Mouse (Mus musculus): ENCODE results near the gene Tmem185b. TPM values are rescaled to one million over a fixed set of nuclear protein-coding genes. Genes with fewer than 3 reads are reported as not detected.

Tmem185b gene
- polyA plus RNA-seq, 1 experiment from 2014 or later: 30.6 TPM

DNA sequence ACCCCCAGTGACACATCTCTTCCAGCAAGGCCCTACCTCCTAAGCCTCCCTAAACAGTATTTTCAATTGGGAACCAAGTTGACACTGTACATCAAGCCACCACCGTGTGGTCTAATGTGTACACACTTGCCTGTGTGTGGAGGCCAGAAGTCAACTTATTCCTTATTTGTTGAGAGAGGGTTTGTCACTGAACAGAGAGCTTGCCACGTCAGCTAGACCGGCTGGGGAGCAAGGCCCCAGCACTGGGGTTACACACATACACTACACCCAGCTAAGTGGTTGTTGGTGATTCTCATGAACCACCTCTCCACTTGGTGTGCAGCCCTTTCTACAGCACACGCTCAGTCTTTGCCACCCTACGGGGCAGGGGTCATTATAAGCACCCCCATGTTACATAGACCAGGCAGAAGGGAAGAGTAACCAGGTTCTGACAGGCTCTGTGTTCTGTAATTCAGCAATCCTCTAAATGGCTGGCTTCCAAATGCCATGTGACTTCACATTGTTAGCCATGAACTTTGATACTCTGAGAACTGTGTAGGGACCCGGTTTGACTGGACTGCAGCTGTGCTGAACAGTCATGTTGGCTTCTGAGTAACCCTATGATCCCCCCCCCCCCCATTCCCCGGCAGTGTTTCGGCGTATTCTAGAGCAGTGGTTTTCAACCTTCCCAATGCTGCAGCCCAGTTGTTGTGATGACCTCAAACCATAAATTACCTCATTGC is 15.0 kb downstream of the Tmem185b start:
- Histone ChIP-seq H3K36me3 (ENCODE audit: control insufficient read depth, insufficient read depth, low read length) (no peaks in the 10 kb centered on the region), H3K9me3 (ENCODE audit: control insufficient read depth, low read length) (no peaks in the 10 kb centered on the region), H3K4me1 (replicated peaks; ENCODE audit: control insufficient read depth, insufficient read depth, low read length) (peaks cover 19% of the 10 kb centered on the region), H3K27ac (ENCODE audit: low read length) (peak overlapping the region; percentile 40), H3K27me3 (ENCODE audit: control insufficient read depth, insufficient read depth, low read depth, low read length) (no peaks in the 10 kb centered on the region), H3K4me3 (ENCODE audit: low read length) (no peak overlapping the region), H3K9ac (ENCODE audit: low read length) (no peak overlapping the region), H3K4me2 (ENCODE audit: low read depth, low read length) (no peak overlapping the region)
- peak; percentile 55 for ATAC-seq (ENCODE audit: low read depth)
- 42% methylated on average over 9 of the region's 9 CpGs for WGBS

- Histone ChIP-seq H3K36me3 (ENCODE audit: control insufficient read depth, insufficient read depth, low read length) (no peaks in the 10 kb centered on the region), H3K27ac (ENCODE audit: low read length) (peak overlapping the region; percentile 51), H3K4me1 (replicated peaks; ENCODE audit: control insufficient read depth, insufficient read depth, low read length) (peaks cover 19% of the 10 kb centered on the region), H3K4me2 (ENCODE audit: low read depth, low read length) (no peak overlapping the region), H3K9ac (ENCODE audit: low read length) (no peak overlapping the region), H3K27me3 (ENCODE audit: control insufficient read depth, insufficient read depth, low read depth, low read length) (no peaks in the 10 kb centered on the region), H3K9me3 (ENCODE audit: control insufficient read depth, low read length) (no peaks in the 10 kb centered on the region), H3K4me3 (ENCODE audit: low read length) (no peak overlapping the region)
- peak; percentile 8; the same call in 1 of the 2 replicates for ATAC-seq (ENCODE audit: low read depth)
- 34% methylated on average over 3 of the region's 3 CpGs for WGBS
Observed at GRCm38 (mm10) chr1:119541570-119541969, 15.6 kb downstream of the Tmem185b start.

DNA sequence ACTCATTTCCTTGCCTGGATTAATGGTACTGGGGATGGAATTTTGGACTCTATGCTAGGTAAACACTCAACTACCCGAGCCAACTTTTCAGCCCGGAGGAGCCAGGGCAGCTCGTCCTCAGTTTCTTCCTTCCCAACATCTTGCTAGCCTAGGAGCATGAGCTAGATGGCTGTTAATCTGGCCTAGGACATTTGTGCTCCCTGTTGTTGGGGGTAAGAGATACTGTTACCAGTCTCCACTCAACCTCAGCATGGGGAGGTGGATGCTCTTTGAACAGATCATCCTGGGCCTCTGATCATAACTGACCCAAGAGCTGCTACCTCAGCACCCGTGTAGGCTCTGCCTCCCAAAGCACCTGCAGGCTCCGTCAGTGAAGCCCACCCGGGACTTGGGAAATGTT is 17.4 kb downstream of the Tmem185b start:
- H3K4me3 ChIP-seq (ENCODE audit: low read length): no peak overlapping the region
- 66% methylated on average over 6 of the region's 6 CpGs for WGBS
- no peaks in the 10 kb centered on the region for H3K27me3 ChIP-seq (ENCODE audit: control insufficient read depth, insufficient read depth, low read depth, low read length)
- H3K9ac ChIP-seq (ENCODE audit: low read length): no peak overlapping the region
- no peak overlapping the region for H3K4me2 ChIP-seq (ENCODE audit: low read depth, low read length)
- ATAC-seq (ENCODE audit: low read depth): no peak
- H3K36me3 ChIP-seq (ENCODE audit: control insufficient read depth, insufficient read depth, low read length): no peaks in the 10 kb centered on the region
- H3K4me1 ChIP-seq (replicated peaks; ENCODE audit: control insufficient read depth, insufficient read depth, low read length): peaks cover 19% of the 10 kb centered on the region
- no peak overlapping the region; the same call in 1 of the 2 replicates for H3K27ac ChIP-seq (ENCODE audit: low read length)
- H3K9me3 ChIP-seq (ENCODE audit: control insufficient read depth, low read length): no peaks in the 10 kb centered on the region

- Histone ChIP-seq H3K4me3 (ENCODE audit: low read length) (no peak overlapping the region), H3K4me2 (ENCODE audit: low read depth, low read length) (no peak overlapping the region), H3K27me3 (ENCODE audit: control insufficient read depth, insufficient read depth, low read depth, low read length) (no peaks in the 10 kb centered on the region), H3K27ac (ENCODE audit: low read length) (no peak overlapping the region), H3K4me1 (replicated peaks; ENCODE audit: control insufficient read depth, insufficient read depth, low read length) (peaks cover 19% of the 10 kb centered on the region), H3K9me3 (ENCODE audit: control insufficient read depth, low read length) (no peaks in the 10 kb centered on the region), H3K9ac (ENCODE audit: low read length) (no peak overlapping the region), H3K36me3 (ENCODE audit: control insufficient read depth, insufficient read depth, low read length) (no peaks in the 10 kb centered on the region)
- WGBS: 68% methylated on average over 5 of the region's 5 CpGs
- ATAC-seq (ENCODE audit: low read depth): peak; percentile 28; the same call in 1 of the 2 replicates
Observed at GRCm38 (mm10) chr1:119544611-119545155, 18.7 kb downstream of the Tmem185b start.

- H3K27me3 ChIP-seq (ENCODE audit: control insufficient read depth, insufficient read depth, low read depth, low read length): no peaks in the 10 kb centered on the region
- H3K27ac ChIP-seq (ENCODE audit: low read length): no peak overlapping the region
- H3K4me2 ChIP-seq (ENCODE audit: low read depth, low read length): no peak overlapping the region
- no peaks in the 10 kb centered on the region for H3K9me3 ChIP-seq (ENCODE audit: control insufficient read depth, low read length)
- WGBS: 30% methylated on average over 2 of the region's 2 CpGs
- H3K36me3 ChIP-seq (ENCODE audit: control insufficient read depth, insufficient read depth, low read length): no peaks in the 10 kb centered on the region
- H3K4me3 ChIP-seq (ENCODE audit: low read length): no peak overlapping the region
- ATAC-seq (ENCODE audit: low read depth): no peak
- H3K9ac ChIP-seq (ENCODE audit: low read length): no peak overlapping the region
- H3K4me1 ChIP-seq (replicated peaks; ENCODE audit: control insufficient read depth, insufficient read depth, low read length): peaks cover 19% of the 10 kb centered on the region
Observed at GRCm38 (mm10) chr1:119545164-119545563, 19.2 kb downstream of the Tmem185b start.

- no peaks in the 10 kb centered on the region for H3K9me3 ChIP-seq (ENCODE audit: control insufficient read depth, low read length)
- WGBS: 90% methylated on average over 4 of the region's 4 CpGs
- no peak overlapping the region for H3K4me3 ChIP-seq (ENCODE audit: low read length)
- no peak overlapping the region for H3K9ac ChIP-seq (ENCODE audit: low read length)
- H3K36me3 ChIP-seq (ENCODE audit: control insufficient read depth, insufficient read depth, low read length): no peaks in the 10 kb centered on the region
- H3K4me2 ChIP-seq (ENCODE audit: low read depth, low read length): no peak overlapping the region
- no peak for ATAC-seq (ENCODE audit: low read depth)
- peaks cover 18% of the 10 kb centered on the region for H3K4me1 ChIP-seq (replicated peaks; ENCODE audit: control insufficient read depth, insufficient read depth, low read length)
- H3K27me3 ChIP-seq (ENCODE audit: control insufficient read depth, insufficient read depth, low read depth, low read length): no peaks in the 10 kb centered on the region
- peak overlapping the region; percentile 44 for H3K27ac ChIP-seq (ENCODE audit: low read length)
Observed at GRCm38 (mm10) chr1:119545671-119546070, 19.7 kb downstream of the Tmem185b start.

DNA sequence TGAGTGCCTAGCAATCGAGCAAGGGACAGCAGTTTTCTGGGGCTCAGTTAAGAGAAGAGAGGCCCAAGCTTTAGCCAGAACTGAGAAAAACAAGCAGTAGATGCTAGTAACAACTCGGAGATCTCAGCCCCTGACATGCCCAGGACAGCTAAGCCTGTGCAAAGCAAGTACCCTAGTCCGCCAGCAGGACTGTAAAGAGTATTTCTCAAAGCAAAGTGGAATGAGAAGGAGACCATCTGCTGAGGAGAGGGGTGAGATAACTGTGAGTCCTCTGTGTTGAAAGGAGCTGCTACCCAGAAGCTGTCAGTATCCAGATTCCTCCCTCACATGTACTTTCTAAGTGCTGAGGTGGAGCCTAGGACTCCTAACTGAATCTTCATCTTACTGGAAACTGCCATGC is 20.5 kb downstream of the Tmem185b start:
- H3K4me2 ChIP-seq (ENCODE audit: low read depth, low read length): no peak overlapping the region
- no peaks in the 10 kb centered on the region for H3K9me3 ChIP-seq (ENCODE audit: control insufficient read depth, low read length)
- no peak overlapping the region for H3K9ac ChIP-seq (ENCODE audit: low read length)
- H3K4me1 ChIP-seq (replicated peaks; ENCODE audit: control insufficient read depth, insufficient read depth, low read length): peaks cover 10% of the 10 kb centered on the region
- WGBS: 62% methylated on average over 3 of the region's 3 CpGs
- peak overlapping the region; percentile 44 for H3K27ac ChIP-seq (ENCODE audit: low read length)
- H3K27me3 ChIP-seq (ENCODE audit: control insufficient read depth, insufficient read depth, low read depth, low read length): no peaks in the 10 kb centered on the region
- no peak overlapping the region for H3K4me3 ChIP-seq (ENCODE audit: low read length)
- ATAC-seq (ENCODE audit: low read depth): peak; percentile 87
- H3K36me3 ChIP-seq (ENCODE audit: control insufficient read depth, insufficient read depth, low read length): no peaks in the 10 kb centered on the region

- Histone ChIP-seq H3K27me3 (ENCODE audit: control insufficient read depth, insufficient read depth, low read depth, low read length) (no peaks in the 10 kb centered on the region), H3K4me2 (ENCODE audit: low read depth, low read length) (no peak overlapping the region), H3K4me1 (replicated peaks; ENCODE audit: control insufficient read depth, insufficient read depth, low read length) (no peaks in the 10 kb centered on the region), H3K9me3 (ENCODE audit: control insufficient read depth, low read length) (no peaks in the 10 kb centered on the region), H3K27ac (ENCODE audit: low read length) (no peak overlapping the region), H3K9ac (ENCODE audit: low read length) (no peak overlapping the region), H3K36me3 (ENCODE audit: control insufficient read depth, insufficient read depth, low read length) (no peaks in the 10 kb centered on the region), H3K4me3 (ENCODE audit: low read length) (no peak overlapping the region)
- WGBS: 62% methylated on average over 7 of the region's 7 CpGs
- ATAC-seq (ENCODE audit: low read depth): no peak
Observed at GRCm38 (mm10) chr1:119548668-119549326, 22.8 kb downstream of the Tmem185b start.

DNA sequence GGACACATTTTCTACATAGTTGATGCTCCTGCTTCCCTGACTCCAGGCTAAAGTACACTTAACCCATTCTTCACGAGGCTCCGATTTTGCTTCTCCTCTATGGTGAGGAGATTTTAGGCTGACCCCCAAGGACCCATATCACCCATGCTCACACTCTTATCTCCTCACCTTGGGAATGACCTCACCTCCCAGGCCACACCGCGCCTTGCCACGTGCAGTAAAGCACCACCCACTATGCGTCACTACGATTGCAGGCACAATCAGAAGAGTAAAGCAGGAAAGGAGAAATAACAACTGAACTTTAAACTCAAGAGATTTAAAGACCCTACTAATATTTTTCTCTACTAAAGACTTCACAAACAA is 23.3 kb downstream of the Tmem185b start:
- H3K36me3 ChIP-seq (ENCODE audit: control insufficient read depth, insufficient read depth, low read length): no peaks in the 10 kb centered on the region
- H3K9ac ChIP-seq (ENCODE audit: low read length): no peak overlapping the region
- ATAC-seq (ENCODE audit: low read depth): no peak
- H3K27me3 ChIP-seq (ENCODE audit: control insufficient read depth, insufficient read depth, low read depth, low read length): no peaks in the 10 kb centered on the region
- no peak overlapping the region for H3K4me3 ChIP-seq (ENCODE audit: low read length)
- H3K27ac ChIP-seq (ENCODE audit: low read length): no peak overlapping the region
- H3K4me1 ChIP-seq (replicated peaks; ENCODE audit: control insufficient read depth, insufficient read depth, low read length): no peaks in the 10 kb centered on the region
- 85% methylated on average over 7 of the region's 7 CpGs for WGBS
- no peak overlapping the region for H3K4me2 ChIP-seq (ENCODE audit: low read depth, low read length)
- H3K9me3 ChIP-seq (ENCODE audit: control insufficient read depth, low read length): no peaks in the 10 kb centered on the region
